Mouse (Mus musculus): ENCODE measurements around the gene Col28a1. TPM values are rescaled to one million over a fixed set of nuclear protein-coding genes. Genes with fewer than 3 reads are reported as not detected.

Col28a1 gene
- polyA plus RNA-seq, 1 experiment from 2014 or later = 0.04 TPM

DNA sequence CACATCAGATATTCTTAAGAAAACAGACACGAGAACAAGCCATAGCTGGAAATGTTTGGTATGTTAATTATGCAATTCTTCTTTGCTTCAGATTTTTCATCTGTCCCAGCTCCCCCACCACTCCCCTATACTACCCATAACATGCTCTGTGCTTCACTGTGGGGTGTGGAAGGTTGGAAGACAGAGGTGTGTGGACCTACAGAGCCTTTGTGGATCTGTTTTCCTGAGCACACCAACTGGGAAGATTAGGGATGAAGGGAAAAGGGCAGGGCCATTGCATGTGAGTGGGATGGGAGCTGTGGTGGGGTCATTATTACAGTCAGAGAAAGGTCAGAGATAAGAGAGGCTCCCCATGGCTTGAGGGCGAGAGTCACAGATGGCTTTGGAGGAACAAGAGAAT lies 240.2 kb downstream of the Col28a1 start:
- Histone ChIP-seq H3K4me2 (ENCODE audit: low read length) (no peak overlapping the region), H3K9me3 (ENCODE audit: control insufficient read depth, low read length) (no peaks in the 10 kb centered on the region), H3K4me3 (ENCODE audit: control insufficient read depth in 1 of 2, insufficient read depth in 1 of 2, low read depth in 1 of 2, low read length in 2 of 2) (no peak overlapping the region), H3K9ac (ENCODE audit: low read length) (no peak overlapping the region), H3K4me1 (ENCODE audit: control insufficient read depth in 2 of 2, insufficient read depth in 2 of 2, low read length in 2 of 2) (peaks cover 3 to 4% of the 10 kb centered on the region in 2 experiments; a peak in 3 of 4 replicates), H3K36me3 (ENCODE audit: control insufficient read depth, insufficient read depth, low read length) (no peaks in the 10 kb centered on the region), H3K27me3 (ENCODE audit: control insufficient read depth, insufficient read depth, low read length) (no peaks in the 10 kb centered on the region), H3K27ac (replicated peaks in 1 of 2; ENCODE audit: control insufficient read depth in 1 of 2, insufficient read depth in 1 of 2, low read depth in 2 of 2, low read length in 2 of 2) (no peak overlapping the region)
- WGBS = 29% methylated on average over 2 of the region's 2 CpGs
- ATAC-seq (ENCODE audit: insufficient number of reproducible peaks, insufficient read depth, low FRiP score, low read depth) = no peak

DNA sequence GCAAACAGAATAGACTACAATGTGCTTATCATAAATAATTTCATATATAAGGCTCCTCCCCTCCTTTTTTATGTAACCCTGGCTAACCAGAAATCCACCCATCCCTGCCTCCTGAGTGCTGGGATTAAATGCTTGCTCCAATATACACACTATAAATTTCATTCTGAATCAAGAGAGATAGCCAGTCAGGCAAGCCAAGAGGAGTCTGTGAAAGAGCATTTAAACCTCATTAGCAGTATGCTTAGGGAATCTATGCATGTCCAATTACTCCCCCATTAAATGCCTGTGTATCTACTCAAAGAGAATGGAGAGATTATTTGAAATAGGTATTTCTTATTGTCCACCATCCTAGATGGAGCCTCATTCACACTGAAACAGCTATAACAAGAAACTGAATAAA lies 240.6 kb downstream of the Col28a1 start:
- Histone ChIP-seq H3K9ac (ENCODE audit: low read length) (no peak overlapping the region), H3K27ac (replicated peaks in 1 of 2; ENCODE audit: control insufficient read depth in 1 of 2, insufficient read depth in 1 of 2, low read depth in 2 of 2, low read length in 2 of 2) (no peak overlapping the region), H3K27me3 (ENCODE audit: control insufficient read depth, insufficient read depth, low read length) (no peaks in the 10 kb centered on the region), H3K4me3 (ENCODE audit: control insufficient read depth in 1 of 2, insufficient read depth in 1 of 2, low read depth in 1 of 2, low read length in 2 of 2) (no peak overlapping the region), H3K4me1 (ENCODE audit: control insufficient read depth in 2 of 2, insufficient read depth in 2 of 2, low read length in 2 of 2) (peaks cover 3 to 4% of the 10 kb centered on the region in 2 experiments; a peak in 3 of 4 replicates), H3K9me3 (ENCODE audit: control insufficient read depth, low read length) (no peaks in the 10 kb centered on the region), H3K4me2 (ENCODE audit: low read length) (no peak overlapping the region), H3K36me3 (ENCODE audit: control insufficient read depth, insufficient read depth, low read length) (no peaks in the 10 kb centered on the region)
- no peak for ATAC-seq (ENCODE audit: insufficient number of reproducible peaks, insufficient read depth, low FRiP score, low read depth)

Other genes starting within 250 kb of the Col28a1 start
- 16.9 and 17.3 TPM in 2 replicates for gene Mios, start 16.6 kb upstream of the Col28a1 start, polyA plus RNA-seq (2014; fragmentation: Nextera tagmentation; extraction: Ambion mirVana)
- gene Rpa3, start 66.6 kb upstream of the Col28a1 start, polyA plus RNA-seq (2014; fragmentation: Nextera tagmentation; extraction: Ambion mirVana) = 103 and 109 TPM in 2 replicates
- 21.4 and 26.3 TPM in 2 replicates for gene Umad1, start 66.7 kb upstream of the Col28a1 start, polyA plus RNA-seq (2014; fragmentation: Nextera tagmentation; extraction: Ambion mirVana)
- 4.2 and 7.3 TPM in 2 replicates for gene Gm45062, start 66.8 kb upstream of the Col28a1 start, polyA plus RNA-seq (2014; fragmentation: Nextera tagmentation; extraction: Ambion mirVana)

All from heart, embryonic 14.5 days (tissue).